Comparison of ENCODE assay signal across 8 mouse cellular contexts in genomic region chr1:72871697-72872411, GRCm38 (mm10). TPM values are rescaled to one million over a fixed set of nuclear protein-coding genes. Genes with fewer than 3 reads are reported as not detected.
DNase-seq lines count a peak whose midpoint lies in the region; ATAC-seq and TF ChIP-seq lines count a peak whose summit lies in the region.

No protein-coding gene starts in this region.

- H3K9me3 ChIP-seq in forebrain, embryonic 12.5 days, result no peaks in the 10 kb centered on the region
- no peaks in the 10 kb centered on the region for H3K9me3 ChIP-seq in intestine, postnatal 0 days (ENCODE audit: control insufficient read depth)
- H3K9me3 ChIP-seq in liver, embryonic 12.5 days (replicated peaks), result no peaks in the 10 kb centered on the region

- peak overlapping the region; percentile 51 for H3K9ac ChIP-seq in forebrain, embryonic 12.5 days
- H3K9ac ChIP-seq in intestine, postnatal 0 days (ENCODE audit: low read depth, low read length), result no peak overlapping the region
- no peak overlapping the region for H3K9ac ChIP-seq in liver, embryonic 12.5 days

- WGBS in bone marrow, adult 2 months, result 2% methylated on average over 34 of the region's 34 CpGs
- WGBS in forebrain, embryonic 12.5 days, result under 1% methylated on average over 34 of the region's 34 CpGs
- WGBS in intestine, postnatal 0 days, result under 1% methylated on average over 34 of the region's 34 CpGs
- under 1% methylated on average over 34 of the region's 34 CpGs for WGBS in liver, embryonic 12.5 days (ENCODE audit: insufficient replicate concordance)

- 0 out of 2 replicates have a peak, but pooled peaks have one; percentile 1 for ATAC-seq in forebrain, embryonic 12.5 days (ENCODE audit: low FRiP score)
- ATAC-seq in intestine, postnatal 0 days, result no peak
- ATAC-seq in liver, embryonic 12.5 days, result no peak

- TF ChIP-seq CTCF in bone marrow, adult 2 months (IDR thresholded peaks at IDR 0.05; ENCODE audit: control insufficient read depth, insufficient read depth, low read length), result no peak
- TF ChIP-seq CTCF in intestine, postnatal 0 days (IDR thresholded peaks at IDR 0.05; ENCODE audit: low read depth), result no peak

- H3K27ac ChIP-seq in bone marrow, adult 2 months (ENCODE audit: control insufficient read depth, insufficient read depth, low read depth, low read length, poor library complexity), result no peak overlapping the region
- peak overlapping the region; percentile 85 for H3K27ac ChIP-seq in forebrain, embryonic 12.5 days
- H3K27ac ChIP-seq in intestine, postnatal 0 days (ENCODE audit: low read depth, low read length), result no peak overlapping the region
- no peak overlapping the region for H3K27ac ChIP-seq in liver, embryonic 12.5 days

- 0 out of 2 replicates have a peak, but pooled peaks have one; percentile 13 for TF ChIP-seq POLR2A in bone marrow, adult 2 months (IDR thresholded peaks at IDR 0.05; ENCODE audit: borderline replicate concordance, control insufficient read depth, low read depth, low read length)

- H3K36me3 ChIP-seq in forebrain, embryonic 12.5 days (replicated peaks), result no peaks in the 10 kb centered on the region
- no peaks in the 10 kb centered on the region for H3K36me3 ChIP-seq in intestine, postnatal 0 days (ENCODE audit: control insufficient read depth, insufficient read depth)
- no peaks in the 10 kb centered on the region for H3K36me3 ChIP-seq in liver, embryonic 12.5 days

- DNase-seq in heart, adult 11 months, result peak; percentile 94
- no peak for DNase-seq in heart, postnatal 25 days (ENCODE audit: low spot score)
- peak; percentile 83 to 88 for DNase-seq in right cerebral cortex, postnatal 10 days (ENCODE audit: low spot score in 2 of 2)
- DNase-seq in thymus, postnatal 14 days, result no peak

- intact Hi-C loops in heart, postnatal 25 days (cut with DNase I), result loop anchor here (10.0 kb wide), 2 partner anchors 493 to 633 kb away; no protein-coding TSS in a partner anchor

- H3K4me2 ChIP-seq in forebrain, embryonic 12.5 days, result peak overlapping the region; percentile 85
- H3K4me2 ChIP-seq in intestine, postnatal 0 days (replicated peaks; ENCODE audit: low read depth), result peak overlapping the region; percentile 83
- peak overlapping the region; percentile 69 for H3K4me2 ChIP-seq in liver, embryonic 12.5 days

- peaks cover 11% of the 10 kb centered on the region for H3K27me3 ChIP-seq in forebrain, embryonic 12.5 days
- H3K27me3 ChIP-seq in intestine, postnatal 0 days (replicated peaks; ENCODE audit: control insufficient read depth, insufficient read depth, low read length), result peaks cover 35% of the 10 kb centered on the region; the same call in 1 of the 2 replicates
- peaks cover 77% of the 10 kb centered on the region for H3K27me3 ChIP-seq in liver, embryonic 12.5 days (replicated peaks)

- H3K4me1 ChIP-seq in bone marrow, adult 2 months (ENCODE audit: control insufficient read depth, insufficient read depth, low read length), result no peaks in the 10 kb centered on the region
- peaks cover 76% of the 10 kb centered on the region for H3K4me1 ChIP-seq in forebrain, embryonic 12.5 days
- H3K4me1 ChIP-seq in intestine, postnatal 0 days (replicated peaks; ENCODE audit: control insufficient read depth, insufficient read depth, low read length), result peaks cover 3% of the 10 kb centered on the region
- peaks cover 58% of the 10 kb centered on the region for H3K4me1 ChIP-seq in liver, embryonic 12.5 days

- no peak overlapping the region for H3K4me3 ChIP-seq in bone marrow, adult 2 months (replicated peaks; ENCODE audit: control insufficient read depth, low read depth, low read length)
- peak overlapping the region; percentile 59 for H3K4me3 ChIP-seq in forebrain, embryonic 12.5 days (replicated peaks)
- peak overlapping the region; percentile 33 for H3K4me3 ChIP-seq in intestine, postnatal 0 days (ENCODE audit: low read depth, low read length)
- H3K4me3 ChIP-seq in liver, embryonic 12.5 days, result peak overlapping the region; percentile 40

RNA-seq across cellular contexts. Expression of gene Igfbp5, which starts 2.8 kb away (rescaled TPM):
- 100 to 1,000 TPM; 112 to 149 TPM for total RNA-seq in heart, postnatal 25 days (2021)
- 35.5 and 53.8 TPM in 2 replicates for polyA plus RNA-seq in bone marrow, adult 2 months (2011; ENCODE audit: insufficient read depth, insufficient read length, low replicate concordance, missing spikeins)
- 55.5 and 60.0 TPM in 2 replicates for polyA plus RNA-seq in forebrain, embryonic 12.5 days (2016; fragmentation: Nextera tagmentation; extraction: Ambion mirVana)
- polyA plus RNA-seq in intestine, postnatal 0 days (2015; fragmentation: Nextera tagmentation; extraction: Ambion mirVana), result 14.3 and 14.6 TPM in 2 replicates
- 7.6 and 10.9 TPM in 2 replicates for polyA plus RNA-seq in liver, embryonic 12.5 days (2016; fragmentation: Nextera tagmentation; extraction: Ambion mirVana)

RNA-seq across cellular contexts. Expression of gene Igfbp2, which starts 47.6 kb away (rescaled TPM):
- not detected for total RNA-seq in heart, postnatal 25 days (2021)
- 9.5 TPM in 1 of 2 replicates, not detected in the other for polyA plus RNA-seq in bone marrow, adult 2 months (2011; ENCODE audit: insufficient read depth, insufficient read length, low replicate concordance, missing spikeins)
- 427 and 524 TPM in 2 replicates for polyA plus RNA-seq in forebrain, embryonic 12.5 days (2016; fragmentation: Nextera tagmentation; extraction: Ambion mirVana)
- polyA plus RNA-seq in intestine, postnatal 0 days (2015; fragmentation: Nextera tagmentation; extraction: Ambion mirVana), result 75.6 and 94.0 TPM in 2 replicates
- 12.4 and 14.3 TPM in 2 replicates for polyA plus RNA-seq in liver, embryonic 12.5 days (2016; fragmentation: Nextera tagmentation; extraction: Ambion mirVana)

Comparison
In these comparisons a context has a peak if more than half of its experiments do, and no peak if none do; other contexts are left out.
1. DNase-seq: peak in heart, adult 11 months (single experiment) and right cerebral cortex, postnatal 10 days (2 of 2); none in heart, postnatal 25 days (single experiment) and thymus, postnatal 14 days (single experiment).
2. Peak in every context shown above with its lines, with median percentiles within 50 percentile points of each other: H3K4me2 ChIP-seq.